Mouse (Mus musculus): ENCODE data around the gene Tmem132a. TPM values are rescaled to one million over a fixed set of nuclear protein-coding genes. Genes with fewer than 3 reads are reported as not detected.

Gene Tmem132a
- polyA plus RNA-seq, 1 experiment: 2.9 TPM

- Histone ChIP-seq H3K27me3 (replicated peaks) (peaks cover 25% of the 10 kb centered on the region), H3K9me3 (peaks cover 8% of the 10 kb centered on the region), H3K36me3 (replicated peaks; ENCODE audit: low read length) (no peaks in the 10 kb centered on the region), H3K4me3 (replicated peaks) (peak overlapping the region; percentile 92), H3K4me1 (peaks cover 27% of the 10 kb centered on the region)
- TF ChIP-seq GATA1 (IDR thresholded peaks at IDR 0.05; ENCODE audit: borderline replicate concordance, low read length) (no peak), FLI1 (IDR thresholded peaks at IDR 0.05; ENCODE audit: low read length) (no peak)
Observed at GRCm38 (mm10) chr19:10880085-10880974, 10.6 kb upstream of the Tmem132a start.

- Histone ChIP-seq H3K9me3 (no peaks in the 10 kb centered on the region), H3K4me3 (replicated peaks) (no peak overlapping the region), H3K36me3 (replicated peaks; ENCODE audit: low read length) (peaks cover 9% of the 10 kb centered on the region), H3K27me3 (replicated peaks) (peaks cover 34% of the 10 kb centered on the region), H3K4me1 (peaks cover 27% of the 10 kb centered on the region)
- no peak for TF ChIP-seq GATA1 (IDR thresholded peaks at IDR 0.05; ENCODE audit: borderline replicate concordance, low read length)
- TF ChIP-seq FLI1 (IDR thresholded peaks at IDR 0.05; ENCODE audit: low read length): no peak
Observed at GRCm38 (mm10) chr19:10878201-10878837, 8.6 kb upstream of the Tmem132a start.

GRCm38 (mm10) chr19:10871328-10871961, 1.7 kb upstream of the Tmem132a start:
- no peaks in the 10 kb centered on the region for H3K9me3 ChIP-seq
- no peak overlapping the region for H3K4me3 ChIP-seq (replicated peaks)
- peaks cover 31% of the 10 kb centered on the region for H3K36me3 ChIP-seq (replicated peaks; ENCODE audit: low read length)
- H3K27me3 ChIP-seq (replicated peaks): peaks cover 75% of the 10 kb centered on the region
- TF ChIP-seq GATA1 (IDR thresholded peaks at IDR 0.05; ENCODE audit: borderline replicate concordance, low read length): no peak
- no peak for TF ChIP-seq FLI1 (IDR thresholded peaks at IDR 0.05; ENCODE audit: low read length)
- H3K4me1 ChIP-seq: peaks cover 16% of the 10 kb centered on the region

- Histone ChIP-seq H3K27me3 (replicated peaks) (peaks cover 76% of the 10 kb centered on the region), H3K9me3 (peaks cover under 1% of the 10 kb centered on the region; the same call in 1 of the 2 replicates), H3K4me3 (replicated peaks) (no peak overlapping the region), H3K36me3 (replicated peaks; ENCODE audit: low read length) (peaks cover 31% of the 10 kb centered on the region), H3K4me1 (peaks cover 16% of the 10 kb centered on the region)
- TF ChIP-seq GATA1 (IDR thresholded peaks at IDR 0.05; ENCODE audit: borderline replicate concordance, low read length) (no peak), FLI1 (IDR thresholded peaks at IDR 0.05; ENCODE audit: low read length) (no peak)
Observed at GRCm38 (mm10) chr19:10870676-10871075, 936 bp upstream of the Tmem132a start.

- Histone ChIP-seq H3K27me3 (replicated peaks) (peaks cover 82% of the 10 kb centered on the region), H3K4me1 (peaks cover 16% of the 10 kb centered on the region), H3K4me3 (replicated peaks) (peak overlapping the region; percentile 84), H3K36me3 (replicated peaks; ENCODE audit: low read length) (peaks cover 31% of the 10 kb centered on the region), H3K9me3 (peaks cover 5% of the 10 kb centered on the region; the same call in 1 of the 2 replicates)
- TF ChIP-seq GATA1 (IDR thresholded peaks at IDR 0.05; ENCODE audit: borderline replicate concordance, low read length) (no peak), FLI1 (IDR thresholded peaks at IDR 0.05; ENCODE audit: low read length) (no peak)
Observed at GRCm38 (mm10) chr19:10869241-10869885, 377 bp downstream of the Tmem132a start.

GRCm38 (mm10) chr19:10868623-10869141, 1.1 kb downstream of the Tmem132a start:
- peaks cover 5% of the 10 kb centered on the region; the same call in 1 of the 2 replicates for H3K9me3 ChIP-seq
- peaks cover 83% of the 10 kb centered on the region for H3K27me3 ChIP-seq (replicated peaks)
- TF ChIP-seq FLI1 (IDR thresholded peaks at IDR 0.05; ENCODE audit: low read length) (no peak), GATA1 (IDR thresholded peaks at IDR 0.05; ENCODE audit: borderline replicate concordance, low read length) (no peak)
- peaks cover 16% of the 10 kb centered on the region for H3K4me1 ChIP-seq
- H3K4me3 ChIP-seq (replicated peaks): peak overlapping the region; percentile 13
- peaks cover 26% of the 10 kb centered on the region for H3K36me3 ChIP-seq (replicated peaks; ENCODE audit: low read length)

- H3K27me3 ChIP-seq (replicated peaks): peaks cover 89% of the 10 kb centered on the region
- peaks cover 5% of the 10 kb centered on the region; the same call in 1 of the 2 replicates for H3K9me3 ChIP-seq
- TF ChIP-seq FLI1 (IDR thresholded peaks at IDR 0.05; ENCODE audit: low read length) (no peak), GATA1 (IDR thresholded peaks at IDR 0.05; ENCODE audit: borderline replicate concordance, low read length) (no peak)
- peaks cover 16% of the 10 kb centered on the region for H3K4me1 ChIP-seq
- H3K36me3 ChIP-seq (replicated peaks; ENCODE audit: low read length): peaks cover 20% of the 10 kb centered on the region
- no peak overlapping the region for H3K4me3 ChIP-seq (replicated peaks)
Observed at GRCm38 (mm10) chr19:10867946-10868622, 1.7 kb downstream of the Tmem132a start.

- Histone ChIP-seq H3K4me3 (replicated peaks) (no peak overlapping the region), H3K36me3 (replicated peaks; ENCODE audit: low read length) (peaks cover 3% of the 10 kb centered on the region), H3K4me1 (peaks cover 16% of the 10 kb centered on the region)
Observed at GRCm38 (mm10) chr19:10866351-10866750, 3.4 kb downstream of the Tmem132a start.

More at GRCm38 (mm10) chr19:10866351-10866750, 3.4 kb downstream of the Tmem132a start:
- TF ChIP-seq GATA1 (IDR thresholded peaks at IDR 0.05; ENCODE audit: borderline replicate concordance, low read length): no peak
- TF ChIP-seq FLI1 (IDR thresholded peaks at IDR 0.05; ENCODE audit: low read length): no peak
- H3K9me3 ChIP-seq: peaks cover 5% of the 10 kb centered on the region; the same call in 1 of the 2 replicates
- peaks cover 93% of the 10 kb centered on the region for H3K27me3 ChIP-seq (replicated peaks)

Measured in megakaryocyte, embryonic 14.5 days (primary cell).